Mouse (Mus musculus) thymus, adult 2 months (tissue): ENCODE measurements around the gene Ints3.

Source experiments
- CTCF ChIP-seq: fragments of 200-500 bp; IDR thresholded peaks from 2 replicates; pipeline ENCODE4 v1.5.1; 2012; ENCODE audit warnings: mild to moderate bottlenecking, control low read depth, low read length, moderate library complexity, borderline replicate concordance; ENCODE audit not compliant: control insufficient read depth, poor library complexity, insufficient read depth; ENCODE audit errors: extremely low read depth
- POLR2A ChIP-seq: fragments of 200-500 bp; IDR thresholded peaks from 2 replicates; pipeline ENCODE4 v1.6.1; 2012; ENCODE audit warnings: mild to moderate bottlenecking, low read length, control low read depth, moderate library complexity; ENCODE audit not compliant: control insufficient read depth, poor library complexity, insufficient read depth; ENCODE audit errors: extremely low read depth

GRCm38 (mm10) chr3:90384851-90385375 is 48.5 kb downstream of the Ints3 start:
- TF ChIP-seq CTCF: no peak
- TF ChIP-seq POLR2A: no peak
